Mouse (Mus musculus) forebrain, embryonic 16.5 days (tissue): ENCODE results near the gene Fbxo30. TPM values are rescaled to one million over a fixed set of nuclear protein-coding genes. Genes with fewer than 3 reads are reported as not detected.
A peak's percentile ranks its signal among the peaks of the same experiment; 100 is the strongest.
"Not testable (repeated sequence)": the region's sequence is repeated elsewhere in the genome, so short reads cannot be mapped to it uniquely, and the experiment has no call there.

Experiments used
- ATAC-seq: fragments of 200-750 bp; cut with Nextera tagmentation; 2 replicates; pipeline ENCODE4 v1.8.0; 2017; ENCODE audit warnings: mild to moderate bottlenecking, moderate library complexity
- H3K27ac ChIP-seq: fragments of 300-500 bp; sonication (generic); 2 replicates; pipeline ENCODE4 v1.5.1; 2014; ENCODE audit warnings: low read length, control low read depth
- H3K27me3 ChIP-seq: fragments of 300-500 bp; sonication (generic); replicated peaks from 2 replicates; pipeline ENCODE4 v1.6.1; 2014; ENCODE audit warnings: low read length; ENCODE audit not compliant: control insufficient read depth, insufficient read depth
- H3K36me3 ChIP-seq: fragments of 300-500 bp; sonication (generic); 2 replicates; pipeline ENCODE4 v1.6.1; 2014; ENCODE audit not compliant: control insufficient read depth, insufficient read depth
- H3K4me1 ChIP-seq: fragments of 300-500 bp; sonication (generic); replicated peaks from 2 replicates; pipeline ENCODE4 v1.6.1; 2014; ENCODE audit warnings: low read length; ENCODE audit not compliant: control insufficient read depth, insufficient read depth
- H3K4me2 ChIP-seq: fragments of 300-500 bp; sonication (generic); 2 replicates; pipeline ENCODE4 v1.6.1; 2014; ENCODE audit warnings: mild to moderate bottlenecking, low read length, control low read depth
- H3K4me3 ChIP-seq: fragments of 300-500 bp; sonication (generic); replicated peaks from 2 replicates; pipeline ENCODE4 v1.5.1; 2014; ENCODE audit warnings: mild to moderate bottlenecking, low read length, control low read depth
- H3K9ac ChIP-seq: fragments of 300-500 bp; sonication (generic); replicated peaks from 2 replicates; pipeline ENCODE4 v1.6.1; 2014; ENCODE audit warnings: low read depth, low read length, control low read depth
- H3K9me3 ChIP-seq: fragments of 300-500 bp; sonication (generic); 2 replicates; pipeline ENCODE4 v1.6.1; 2016; ENCODE audit warnings: low read length; ENCODE audit not compliant: control insufficient read depth
- WGBS: fragments of 180-500 bp; shearing (Covaris S2); extraction: QIAGEN DNeasy Blood & Tissue Kit; methylation state at CpG from one replicate; pipeline ENCODE4 v1.1.7; 2014; 5-methylcytosine and 5-hydroxymethylcytosine counted together
- polyA plus RNA-seq: library from polyadenylated mRNA; unstranded; fragments of >200 nt; fragmentation: Nextera tagmentation; extraction: Ambion mirVana; gene quantifications from 2 replicates; pipeline ENCODE4 v1.2.1, GENCODE M21; 2015

Gene Fbxo30
- polyA plus RNA-seq, 1 experiment from 2014 or later = 26.1 TPM

- ATAC-seq = no peak
These were observed 29.4 kb downstream of the Fbxo30 start for GRCm38 (mm10) chr10:11310481-11310880.

DNA sequence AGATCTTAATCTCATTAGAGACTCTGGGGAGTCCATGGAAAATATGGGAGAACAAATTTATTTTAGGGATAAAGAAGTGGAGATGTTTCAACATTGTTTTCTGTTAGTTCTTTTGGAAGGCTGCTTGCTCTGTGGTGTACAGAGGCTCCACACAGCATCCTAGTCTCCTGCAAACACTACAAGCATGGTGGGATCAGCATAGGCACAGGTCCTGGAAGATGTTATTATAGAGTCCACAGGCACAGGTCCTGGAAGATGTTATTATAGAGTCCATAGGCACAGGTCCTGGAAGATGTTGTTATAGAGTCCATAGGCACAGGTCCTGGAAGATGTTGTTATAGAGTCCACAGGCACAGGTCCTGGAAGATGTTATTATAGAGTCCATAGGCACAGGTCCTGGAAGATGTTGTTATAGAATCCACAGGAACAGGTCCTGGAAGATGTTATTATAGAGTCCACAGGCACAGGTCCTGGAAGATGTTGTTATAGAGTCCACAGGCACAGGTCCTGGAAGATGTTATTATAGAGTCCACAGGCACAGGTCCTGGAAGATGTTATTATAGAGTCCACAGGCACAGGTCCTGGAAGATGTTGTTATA lies 36.8 kb downstream of the Fbxo30 start:
- H3K9ac ChIP-seq, H3K4me3 ChIP-seq, H3K27ac ChIP-seq, H3K36me3 ChIP-seq, H3K27me3 ChIP-seq, H3K4me2 ChIP-seq, H3K9me3 ChIP-seq, ATAC-seq, H3K4me1 ChIP-seq: not testable (repeated sequence)

More at GRCm38 (mm10) chr10:11310481-11310880, 29.4 kb downstream of the Fbxo30 start:
- H3K27me3 ChIP-seq = no peaks in the 10 kb centered on the region
- H3K4me3 ChIP-seq = no peak overlapping the region
- no peaks in the 10 kb centered on the region for H3K9me3 ChIP-seq
- H3K4me2 ChIP-seq = no peak overlapping the region
- no peak overlapping the region for H3K27ac ChIP-seq
- no peak overlapping the region for H3K9ac ChIP-seq
- H3K36me3 ChIP-seq = no peaks in the 10 kb centered on the region
- H3K4me1 ChIP-seq = no peaks in the 10 kb centered on the region

DNA sequence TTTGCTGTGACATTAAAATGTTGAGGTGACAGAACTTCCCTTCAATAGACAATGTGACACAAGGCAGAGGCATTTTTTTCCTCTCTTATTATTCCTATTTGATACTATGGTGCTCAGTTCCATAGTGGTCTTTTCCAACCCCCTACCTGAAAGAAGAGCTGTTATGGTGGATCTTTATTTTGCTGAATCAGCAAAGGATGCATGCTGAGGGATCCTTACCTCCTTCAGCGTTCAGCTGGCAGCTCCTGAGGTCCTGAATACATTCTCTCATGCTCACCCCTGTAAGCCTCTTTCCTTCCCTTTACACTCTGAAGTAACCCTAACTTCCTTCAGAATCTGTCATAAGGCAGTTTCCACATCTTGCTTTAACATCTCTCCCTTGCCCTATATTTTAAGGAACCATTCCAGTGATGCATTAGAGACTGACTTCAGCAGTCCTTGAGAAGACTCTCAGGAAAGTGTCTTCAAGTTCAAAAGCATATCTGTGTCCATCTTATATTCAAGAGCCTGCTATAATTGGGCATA lies 38.4 kb downstream of the Fbxo30 start:
- Histone ChIP-seq H3K27me3 (no peaks in the 10 kb centered on the region), H3K4me2 (no peak overlapping the region), H3K9me3 (no peaks in the 10 kb centered on the region), H3K9ac (no peak overlapping the region), H3K4me3 (no peak overlapping the region), H3K4me1 (no peaks in the 10 kb centered on the region), H3K27ac (no peak overlapping the region), H3K36me3 (no peaks in the 10 kb centered on the region)
- no peak for ATAC-seq
- 88% methylated on average over 1 of the region's 1 CpGs for WGBS

DNA sequence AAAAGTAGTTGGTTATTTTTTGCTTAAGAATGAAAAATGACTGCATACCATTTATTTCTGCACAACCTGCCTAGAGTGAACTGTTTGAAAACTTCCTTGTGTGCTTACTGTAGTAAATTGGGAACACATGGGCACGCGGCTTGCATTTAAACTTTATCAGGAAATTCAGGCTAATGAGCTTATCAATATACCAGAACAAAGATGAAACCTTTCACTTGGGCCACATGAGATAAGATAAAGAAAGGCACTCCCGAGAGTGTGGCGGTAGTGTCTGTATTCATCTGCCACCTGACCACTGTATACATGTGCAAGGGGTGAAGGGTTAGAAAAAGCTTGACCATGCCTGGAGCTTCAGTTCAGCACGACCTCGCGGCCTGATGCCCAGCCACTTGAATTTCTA lies 41.2 kb downstream of the Fbxo30 start:
- H3K9ac ChIP-seq = no peak overlapping the region
- H3K36me3 ChIP-seq = no peaks in the 10 kb centered on the region
- no peak for ATAC-seq
- H3K4me3 ChIP-seq = no peak overlapping the region
- H3K27me3 ChIP-seq = no peaks in the 10 kb centered on the region
- no peaks in the 10 kb centered on the region for H3K4me1 ChIP-seq
- H3K4me2 ChIP-seq = no peak overlapping the region
- WGBS = 90% methylated on average over 7 of the region's 7 CpGs
- H3K27ac ChIP-seq = no peak overlapping the region
- H3K9me3 ChIP-seq = no peaks in the 10 kb centered on the region

GRCm38 (mm10) chr10:11323202-11323898 lies 42.2 kb downstream of the Fbxo30 start:
- no peaks in the 10 kb centered on the region for H3K4me1 ChIP-seq

DNA sequence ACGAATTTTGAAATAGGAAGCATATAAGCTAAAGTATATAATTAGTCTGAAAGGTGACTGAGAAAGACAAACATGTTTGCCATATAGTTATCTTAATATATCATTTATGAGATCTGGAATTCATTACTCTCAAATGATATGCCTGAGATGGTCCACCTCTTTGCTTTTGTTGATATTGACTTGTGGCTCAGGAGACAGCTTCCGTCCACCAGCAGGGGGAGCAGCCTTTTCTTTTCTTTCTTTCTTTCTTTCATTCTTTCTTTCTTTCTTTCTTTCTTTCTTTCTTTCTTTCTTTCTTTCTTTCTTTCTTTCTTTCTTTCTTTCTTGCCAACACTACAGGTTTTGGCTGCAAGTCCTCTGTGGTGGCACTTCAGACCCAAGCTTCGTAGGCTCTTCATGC lies 45.4 kb downstream of the Fbxo30 start:
- Histone ChIP-seq H3K27ac (no peak overlapping the region), H3K36me3 (no peaks in the 10 kb centered on the region), H3K4me3 (no peak overlapping the region), H3K27me3 (no peaks in the 10 kb centered on the region), H3K4me1 (no peaks in the 10 kb centered on the region), H3K9me3 (no peaks in the 10 kb centered on the region), H3K9ac (no peak overlapping the region), H3K4me2 (no peak overlapping the region)
- no peak for ATAC-seq
- WGBS = 91% methylated on average over 3 of the region's 3 CpGs

More at GRCm38 (mm10) chr10:11323202-11323898, 42.2 kb downstream of the Fbxo30 start:
- Histone ChIP-seq H3K4me3 (no peak overlapping the region), H3K27me3 (no peaks in the 10 kb centered on the region), H3K36me3 (no peaks in the 10 kb centered on the region), H3K9ac (no peak overlapping the region), H3K9me3 (no peaks in the 10 kb centered on the region), H3K4me2 (no peak overlapping the region), H3K27ac (no peak overlapping the region)
- ATAC-seq = no peak
- WGBS = 69% methylated on average over 4 of the region's 4 CpGs

GRCm38 (mm10) chr10:11343205-11344141 lies 62.3 kb downstream of the Fbxo30 start, which contains the start of gene Epm2a:
TSS of gene Epm2a (plus strand) at chr10:11343404.
- H3K4me3 ChIP-seq = peak within 1 kb of the TSS; percentile 78
- H3K27ac ChIP-seq = peak within 1 kb of the TSS; percentile 96
- no peaks in the 10 kb centered on the region for H3K9me3 ChIP-seq
- peaks cover 7% of the 10 kb centered on the region for H3K4me1 ChIP-seq
- no peaks in the 10 kb centered on the region for H3K27me3 ChIP-seq
- H3K9ac ChIP-seq = peak within 1 kb of the TSS; percentile 92
- WGBS = under 1% methylated on average over 96 of the region's 106 CpGs
- no peaks in the 10 kb centered on the region for H3K36me3 ChIP-seq
- peak within 1 kb of the TSS; percentile 73 for H3K4me2 ChIP-seq
- peak; percentile 98 for ATAC-seq

DNA sequence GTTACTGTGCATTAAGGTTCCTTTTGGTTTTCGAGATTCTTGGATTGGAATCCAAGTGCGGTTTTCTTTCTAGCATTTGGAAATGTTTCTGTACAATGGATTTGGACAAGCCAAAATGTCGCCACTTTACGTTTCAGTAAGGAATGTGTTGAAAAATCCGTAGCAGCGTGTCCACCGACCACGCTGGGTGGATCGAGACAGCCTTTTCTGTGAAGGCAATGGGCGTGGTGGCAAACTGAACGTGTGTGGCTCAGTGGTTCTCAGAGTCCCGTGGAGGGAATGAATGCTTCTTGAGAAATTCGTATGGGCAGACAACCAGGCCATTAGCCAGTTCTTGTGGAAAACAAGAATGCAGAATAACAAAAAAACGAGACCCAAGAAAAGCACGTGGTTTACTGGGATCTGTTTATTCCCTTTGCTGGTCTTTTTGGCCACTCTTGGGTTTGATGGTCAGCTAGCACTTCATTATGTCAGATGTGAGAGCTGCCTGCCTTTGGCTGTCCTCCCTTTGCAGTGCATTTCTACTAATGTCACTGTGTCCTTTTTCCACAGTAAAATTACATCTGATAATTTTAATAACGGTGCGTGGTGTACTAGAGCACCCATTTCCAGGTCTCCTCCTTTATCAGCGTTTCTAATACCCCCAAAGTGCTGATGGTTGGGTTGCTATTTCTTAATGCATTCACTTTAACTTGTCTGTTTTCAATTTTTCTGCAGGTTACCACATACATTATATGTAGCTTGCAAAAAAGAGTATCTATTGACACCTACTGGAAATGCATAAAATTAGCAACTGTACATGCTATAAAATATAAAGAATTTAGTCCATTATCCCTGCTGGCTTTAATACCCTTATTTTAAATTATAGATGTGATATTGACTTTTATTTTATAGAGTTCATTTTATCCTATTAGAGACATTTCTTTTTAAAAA lies 63.7 kb downstream of the Fbxo30 start:
- no peak for ATAC-seq
- peaks cover 7% of the 10 kb centered on the region for H3K4me1 ChIP-seq
- H3K27ac ChIP-seq = no peak overlapping the region
- no peaks in the 10 kb centered on the region for H3K27me3 ChIP-seq
- no peaks in the 10 kb centered on the region for H3K9me3 ChIP-seq
- no peaks in the 10 kb centered on the region for H3K36me3 ChIP-seq
- no peak overlapping the region for H3K4me3 ChIP-seq
- H3K4me2 ChIP-seq = no peak overlapping the region
- H3K9ac ChIP-seq = no peak overlapping the region
- WGBS = 72% methylated on average over 18 of the region's 18 CpGs
